Comparison of ENCODE assay signal across 11 mouse cellular contexts in the genomic region with DNA sequence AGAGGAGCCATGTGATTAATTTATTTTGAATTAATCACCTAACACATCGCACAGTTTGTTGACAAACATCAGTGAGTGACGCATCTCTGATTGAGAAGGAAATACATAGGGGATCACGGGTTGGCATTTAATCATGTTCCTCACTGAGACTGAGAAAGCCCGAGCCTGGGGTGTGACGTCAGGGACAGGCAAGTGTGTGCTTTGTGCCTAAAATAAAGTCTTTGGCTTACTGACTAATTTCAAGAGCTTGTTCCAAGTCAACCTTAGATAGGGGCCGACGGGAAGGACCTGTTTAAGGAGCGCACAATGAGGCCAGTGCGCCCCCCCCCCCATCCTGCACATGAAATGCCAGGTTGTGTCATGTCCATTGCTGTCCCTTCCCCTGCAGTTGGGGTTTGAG. TPM values are rescaled to one million over a fixed set of nuclear protein-coding genes. Genes with fewer than 3 reads are reported as not detected.
"Had no signal": no experiment of that assay in that cellular context is flagged by ENCODE, and none has a peak within 500 bp of the region (broad histone marks: within the 10 kb centered on the region; RNA-seq: fewer than 3 reads in every experiment).

No protein-coding gene starts in this region.

- DNase-seq: kidney, adult 11 months; kidney, adult 8-10 months; kidney, postnatal 10 days; kidney, postnatal 36 days; layer of hippocampus, postnatal 36 days; left cerebral cortex, postnatal 4 days; liver, postnatal 0 days; thymus, adult 2 months; thymus, postnatal 14 days; thymus, postnatal 4 days had no signal

RNA-seq across cellular contexts. Expression of a gene that starts 43.9 kb away (rescaled TPM):
- total RNA-seq: monocyte, adult 5-6 weeks had no signal
